Mouse (Mus musculus) liver, embryonic 14.5 days (tissue): Measurements from ENCODE around the gene Tardbp.

Experiments
- CTCF ChIP-seq: IDR thresholded peaks from 2 replicates; pipeline ENCODE4 v1.5.1; 2016; ENCODE audit warnings: antibody characterized with exemption, low read depth, control low read depth
- EP300 ChIP-seq: IDR thresholded peaks from 2 replicates; pipeline ENCODE4 v1.6.1; 2016; ENCODE audit warnings: antibody characterized with exemption, low read depth

DNA sequence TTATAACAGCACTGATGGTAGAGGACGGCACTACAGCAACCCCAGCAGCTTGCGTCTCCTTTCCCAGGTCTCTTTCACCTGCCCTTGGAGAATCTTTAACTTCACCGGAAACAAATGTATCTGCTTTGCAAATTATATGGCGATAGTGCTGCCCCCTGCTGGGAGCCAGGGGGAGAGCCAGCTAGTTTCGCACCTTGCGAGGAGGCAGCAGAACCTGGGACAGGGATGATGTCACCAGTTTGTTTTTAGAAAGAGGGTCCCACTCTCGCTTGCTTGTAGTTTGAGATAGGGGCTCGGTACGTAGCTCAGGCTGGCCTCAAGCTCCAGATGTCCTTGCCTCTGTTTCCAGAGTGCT is 17.3 kb upstream of the Tardbp start:
- TF ChIP-seq EP300 (no peak), CTCF (peak; percentile 92)
